Mouse (Mus musculus) cortical plate, adult 2 months (tissue): ENCODE data around the gene Phactr1.

Experiments
- CTCF ChIP-seq: fragments of 200-500 bp; IDR thresholded peaks from 2 replicates; pipeline ENCODE4 v1.5.1; 2011; ENCODE audit warnings: mild to moderate bottlenecking, control low read depth, low read length; ENCODE audit not compliant: insufficient read depth; ENCODE audit errors: extremely low read depth
- POLR2A ChIP-seq: fragments of 200-500 bp; IDR thresholded peaks from 2 replicates; pipeline ENCODE4 v1.6.1; 2011; ENCODE audit warnings: mild to moderate bottlenecking, low read length, control low read depth; ENCODE audit not compliant: insufficient read depth; ENCODE audit errors: extremely low read depth

- no peak for TF ChIP-seq CTCF
- no peak for TF ChIP-seq POLR2A
These were observed 235.4 kb downstream of the Phactr1 start for GRCm38 (mm10) chr13:42915851-42916193.
